ENCODE assay signal across 14 mouse cellular contexts in genomic region chr19:55271448-55271847, GRCm38 (mm10). TPM values are rescaled to one million over a fixed set of nuclear protein-coding genes. Genes with fewer than 3 reads are reported as not detected.
A peak's percentile ranks its signal among the peaks of the same experiment; 100 is the strongest.
DNase-seq lines count a peak whose midpoint lies in the region; ATAC-seq and TF ChIP-seq lines count a peak whose summit lies in the region.
"Had no signal": no experiment of that assay in that cellular context is flagged by ENCODE, and none has a peak within 500 bp of the region (broad histone marks: within the 10 kb centered on the region; RNA-seq: fewer than 3 reads in every experiment).

No protein-coding gene starts in this region.

- no peak overlapping the region for H3K9ac ChIP-seq in hindbrain, postnatal 0 days (replicated peaks; ENCODE audit: low read length)
- no peak overlapping the region for H3K9ac ChIP-seq in embryonic facial prominence, embryonic 12.5 days
- no peak overlapping the region for H3K9ac ChIP-seq in lung, postnatal 0 days (replicated peaks; ENCODE audit: low read depth)
- H3K9ac ChIP-seq in neural tube, embryonic 15.5 days (replicated peaks), result no peak overlapping the region
- H3K9ac ChIP-seq in heart, embryonic 12.5 days, result no peak overlapping the region
- H3K9ac ChIP-seq: limb, embryonic 13.5 days had no signal

- no peaks in the 10 kb centered on the region for H3K36me3 ChIP-seq in hindbrain, embryonic 10.5 days
- H3K36me3 ChIP-seq in hindbrain, postnatal 0 days (ENCODE audit: insufficient read depth, low read length), result no peaks in the 10 kb centered on the region
- no peaks in the 10 kb centered on the region for H3K36me3 ChIP-seq in embryonic facial prominence, embryonic 12.5 days
- no peaks in the 10 kb centered on the region for H3K36me3 ChIP-seq in lung, postnatal 0 days (ENCODE audit: insufficient read depth, low read length)
- H3K36me3 ChIP-seq in neural tube, embryonic 15.5 days, result no peaks in the 10 kb centered on the region
- H3K36me3 ChIP-seq in heart, embryonic 12.5 days, result peaks cover 19% of the 10 kb centered on the region
- H3K36me3 ChIP-seq: limb, embryonic 13.5 days had no signal

- peak; percentile 90 for TF ChIP-seq EP300 in lung, postnatal 0 days (IDR thresholded peaks at IDR 0.05)

- ATAC-seq in hindbrain, postnatal 0 days, result no peak
- ATAC-seq in embryonic facial prominence, embryonic 12.5 days (ENCODE audit: insufficient number of reproducible peaks, insufficient read depth, low FRiP score, low TSS enrichment), result no peak
- peak; percentile 85 for ATAC-seq in lung, postnatal 0 days
- ATAC-seq in neural tube, embryonic 15.5 days (ENCODE audit: low FRiP score), result no peak
- no peak for ATAC-seq in heart, embryonic 12.5 days (ENCODE audit: insufficient number of reproducible peaks, low FRiP score)
- ATAC-seq: inflammation-experienced regulatory T-cells, adult 6 months; Patski had no signal

- no peak overlapping the region for H3K27ac ChIP-seq in hindbrain, embryonic 10.5 days
- H3K27ac ChIP-seq in hindbrain, postnatal 0 days, result no peak overlapping the region
- H3K27ac ChIP-seq in embryonic facial prominence, embryonic 12.5 days, result 0 out of 2 replicates have a peak overlapping the region, but pooled peaks have one; percentile 6
- peak overlapping the region; percentile 43 for H3K27ac ChIP-seq in lung, postnatal 0 days (ENCODE audit: low read length)
- H3K27ac ChIP-seq in neural tube, embryonic 15.5 days (replicated peaks), result no peak overlapping the region
- H3K27ac ChIP-seq in heart, embryonic 12.5 days (ENCODE audit: poor library complexity, severe bottlenecking), result no peak overlapping the region
- H3K27ac ChIP-seq: limb, embryonic 13.5 days had no signal

- TF ChIP-seq CTCF in hindbrain, postnatal 0 days (IDR thresholded peaks at IDR 0.05; ENCODE audit: low read depth), result no peak
- TF ChIP-seq CTCF in lung, postnatal 0 days (IDR thresholded peaks at IDR 0.05), result no peak

- no peaks in the 10 kb centered on the region for H3K9me3 ChIP-seq in hindbrain, embryonic 10.5 days
- no peaks in the 10 kb centered on the region for H3K9me3 ChIP-seq in hindbrain, postnatal 0 days (ENCODE audit: low read length)
- no peaks in the 10 kb centered on the region for H3K9me3 ChIP-seq in embryonic facial prominence, embryonic 12.5 days
- H3K9me3 ChIP-seq in lung, postnatal 0 days (ENCODE audit: low read length), result no peaks in the 10 kb centered on the region
- H3K9me3 ChIP-seq in neural tube, embryonic 15.5 days (replicated peaks), result no peaks in the 10 kb centered on the region
- H3K9me3 ChIP-seq in heart, embryonic 12.5 days (replicated peaks), result no peaks in the 10 kb centered on the region
- H3K9me3 ChIP-seq: limb, embryonic 13.5 days had no signal

- 28% methylated on average over 3 of the region's 3 CpGs for WGBS in hindbrain, embryonic 10.5 days
- WGBS in hindbrain, postnatal 0 days, result 35% methylated on average over 3 of the region's 3 CpGs
- 32% methylated on average over 3 of the region's 3 CpGs for WGBS in embryonic facial prominence, embryonic 12.5 days
- WGBS in lung, postnatal 0 days, result 39% methylated on average over 3 of the region's 3 CpGs
- WGBS in neural tube, embryonic 15.5 days, result 30% methylated on average over 3 of the region's 3 CpGs
- WGBS in heart, embryonic 12.5 days, result 42% methylated on average over 3 of the region's 3 CpGs

- H3K27me3 ChIP-seq in hindbrain, embryonic 10.5 days (ENCODE audit: insufficient read depth, poor library complexity, severe bottlenecking), result no peaks in the 10 kb centered on the region
- no peaks in the 10 kb centered on the region for H3K27me3 ChIP-seq in hindbrain, postnatal 0 days (ENCODE audit: insufficient read depth, low read length)
- no peaks in the 10 kb centered on the region for H3K27me3 ChIP-seq in embryonic facial prominence, embryonic 12.5 days
- no peaks in the 10 kb centered on the region for H3K27me3 ChIP-seq in lung, postnatal 0 days (replicated peaks; ENCODE audit: insufficient read depth, low read length)
- H3K27me3 ChIP-seq in neural tube, embryonic 15.5 days (replicated peaks), result no peaks in the 10 kb centered on the region
- H3K27me3 ChIP-seq in heart, embryonic 12.5 days (replicated peaks), result no peaks in the 10 kb centered on the region
- H3K27me3 ChIP-seq: limb, embryonic 13.5 days; Patski had no signal

- H3K4me3 ChIP-seq in hindbrain, embryonic 10.5 days, result no peak overlapping the region
- no peak overlapping the region for H3K4me3 ChIP-seq in hindbrain, postnatal 0 days (ENCODE audit: low read length)
- H3K4me3 ChIP-seq in embryonic facial prominence, embryonic 12.5 days, result no peak overlapping the region
- H3K4me3 ChIP-seq in lung, postnatal 0 days (ENCODE audit: low read depth, low read length), result no peak overlapping the region
- no peak overlapping the region for H3K4me3 ChIP-seq in neural tube, embryonic 15.5 days (replicated peaks)
- H3K4me3 ChIP-seq in heart, embryonic 12.5 days, result no peak overlapping the region
- H3K4me3 ChIP-seq: limb, embryonic 13.5 days had no signal

- H3K4me1 ChIP-seq in hindbrain, embryonic 10.5 days (replicated peaks), result peaks cover 17% of the 10 kb centered on the region
- no peaks in the 10 kb centered on the region for H3K4me1 ChIP-seq in hindbrain, postnatal 0 days (ENCODE audit: insufficient read depth, low read length)
- H3K4me1 ChIP-seq in embryonic facial prominence, embryonic 12.5 days, result no peaks in the 10 kb centered on the region
- peaks cover 10% of the 10 kb centered on the region; the same call in 1 of the 2 replicates for H3K4me1 ChIP-seq in lung, postnatal 0 days (ENCODE audit: insufficient read depth, low read depth, low read length)
- H3K4me1 ChIP-seq in neural tube, embryonic 15.5 days, result no peaks in the 10 kb centered on the region
- peaks cover 11% of the 10 kb centered on the region; the same call in 1 of the 2 replicates for H3K4me1 ChIP-seq in heart, embryonic 12.5 days (replicated peaks)

- H3K4me2 ChIP-seq in hindbrain, postnatal 0 days (ENCODE audit: low read depth, low read length), result no peak overlapping the region
- no peak overlapping the region for H3K4me2 ChIP-seq in embryonic facial prominence, embryonic 12.5 days (replicated peaks)
- no peak overlapping the region for H3K4me2 ChIP-seq in lung, postnatal 0 days (replicated peaks; ENCODE audit: low read depth, low read length)
- H3K4me2 ChIP-seq in neural tube, embryonic 15.5 days, result no peak overlapping the region
- no peak overlapping the region for H3K4me2 ChIP-seq in heart, embryonic 12.5 days
- H3K4me2 ChIP-seq: limb, embryonic 13.5 days had no signal

- peak; percentile 5 for DNase-seq in hindbrain, embryonic 10.5 days (ENCODE audit: low spot score)
- no peak for DNase-seq in hindbrain, postnatal 0 days (ENCODE audit: low spot score)
- DNase-seq in ES-CJ7 (ENCODE audit: low read depth, low spot score), result peak; percentile 86
- peak; percentile 83 for DNase-seq in lung, postnatal 0 days (ENCODE audit: low spot score)
- no peak for DNase-seq in adrenal gland, adult 18-20 months (ENCODE audit: low spot score in 2 of 2)
- DNase-seq: cerebellum, adult 9-10 months; layer of hippocampus, adult 9-11 months had no signal

RNA-seq across cellular contexts. Expression of gene Acsl5, which starts 19.7 kb away (rescaled TPM):
- 20.5 and 24.0 TPM in 2 replicates for polyA plus RNA-seq in hindbrain, embryonic 10.5 days (2016; fragmentation: Nextera tagmentation; extraction: Ambion mirVana)
- total RNA-seq in hindbrain, postnatal 0 days (2014; rRNA removed), result 12.3 and 13.2 TPM in 2 replicates
- polyA plus RNA-seq in hindbrain, postnatal 0 days (2015; fragmentation: Nextera tagmentation; extraction: Ambion mirVana), result 15.6 and 19.1 TPM in 2 replicates
- 24.2 and 26.3 TPM in 2 replicates for polyA plus RNA-seq in embryonic facial prominence, embryonic 12.5 days (2016; fragmentation: Nextera tagmentation; extraction: Ambion mirVana)
- 110 and 130 TPM in 2 replicates for polyA plus RNA-seq in lung, postnatal 0 days (2015; fragmentation: Nextera tagmentation; extraction: Ambion mirVana)
- polyA plus RNA-seq in neural tube, embryonic 15.5 days (2015; fragmentation: Nextera tagmentation; extraction: Ambion mirVana), result 21.8 and 39.3 TPM in 2 replicates
- polyA plus RNA-seq in heart, embryonic 12.5 days (2016; fragmentation: Nextera tagmentation; extraction: Ambion mirVana), result 40.7 and 44.0 TPM in 2 replicates
- 100 to 1,000 TPM; 265 to 297 TPM for total RNA-seq in adrenal gland, adult 18-20 months (2021)

RNA-seq across cellular contexts. Expression of gene Gucy2g, which starts 30.4 kb away (rescaled TPM):
- polyA plus RNA-seq in hindbrain, embryonic 10.5 days (2016; fragmentation: Nextera tagmentation; extraction: Ambion mirVana), result not detected in 2 replicates
- not detected in 2 replicates for total RNA-seq in hindbrain, postnatal 0 days (2014; rRNA removed)
- polyA plus RNA-seq in hindbrain, postnatal 0 days (2015; fragmentation: Nextera tagmentation; extraction: Ambion mirVana), result 0.09 and 0.10 TPM in 2 replicates
- polyA plus RNA-seq in embryonic facial prominence, embryonic 12.5 days (2016; fragmentation: Nextera tagmentation; extraction: Ambion mirVana), result not detected in 2 replicates
- 0.05 and 0.18 TPM in 2 replicates for polyA plus RNA-seq in lung, postnatal 0 days (2015; fragmentation: Nextera tagmentation; extraction: Ambion mirVana)
- 0.06 and 0.12 TPM in 2 replicates for polyA plus RNA-seq in neural tube, embryonic 15.5 days (2015; fragmentation: Nextera tagmentation; extraction: Ambion mirVana)
- polyA plus RNA-seq in heart, embryonic 12.5 days (2016; fragmentation: Nextera tagmentation; extraction: Ambion mirVana), result 0.04 TPM in 1 of 2 replicates, not detected in the other
- not detected for total RNA-seq in adrenal gland, adult 18-20 months (2021)
- polyA plus RNA-seq: heart, postnatal 0 days; limb, embryonic 13.5 days had no signal

RNA-seq across cellular contexts. Expression of gene Zdhhc6, which starts 44.4 kb away (rescaled TPM):
- polyA plus RNA-seq in hindbrain, embryonic 10.5 days (2016; fragmentation: Nextera tagmentation; extraction: Ambion mirVana), result 106 and 123 TPM in 2 replicates
- 31.6 and 38.3 TPM in 2 replicates for total RNA-seq in hindbrain, postnatal 0 days (2014; rRNA removed)
- polyA plus RNA-seq in hindbrain, postnatal 0 days (2015; fragmentation: Nextera tagmentation; extraction: Ambion mirVana), result 56.8 and 58.5 TPM in 2 replicates
- 96.8 and 97.2 TPM in 2 replicates for polyA plus RNA-seq in embryonic facial prominence, embryonic 12.5 days (2016; fragmentation: Nextera tagmentation; extraction: Ambion mirVana)
- polyA plus RNA-seq in lung, postnatal 0 days (2015; fragmentation: Nextera tagmentation; extraction: Ambion mirVana), result 69.3 and 73.2 TPM in 2 replicates
- polyA plus RNA-seq in neural tube, embryonic 15.5 days (2015; fragmentation: Nextera tagmentation; extraction: Ambion mirVana), result 67.0 and 74.6 TPM in 2 replicates
- polyA plus RNA-seq in heart, embryonic 12.5 days (2016; fragmentation: Nextera tagmentation; extraction: Ambion mirVana), result 71.5 and 72.1 TPM in 2 replicates
- 10 to 100 TPM; 36.4 to 37.1 TPM for total RNA-seq in adrenal gland, adult 18-20 months (2021)

RNA-seq across cellular contexts. Expression of gene Vti1a, which starts 44.6 kb away (rescaled TPM):
- 29.1 and 32.1 TPM in 2 replicates for polyA plus RNA-seq in hindbrain, embryonic 10.5 days (2016; fragmentation: Nextera tagmentation; extraction: Ambion mirVana)
- 37.6 and 43.1 TPM in 2 replicates for total RNA-seq in hindbrain, postnatal 0 days (2014; rRNA removed)
- 25.7 and 28.2 TPM in 2 replicates for polyA plus RNA-seq in hindbrain, postnatal 0 days (2015; fragmentation: Nextera tagmentation; extraction: Ambion mirVana)
- 31.2 and 31.8 TPM in 2 replicates for polyA plus RNA-seq in embryonic facial prominence, embryonic 12.5 days (2016; fragmentation: Nextera tagmentation; extraction: Ambion mirVana)
- 17.9 and 19.2 TPM in 2 replicates for polyA plus RNA-seq in lung, postnatal 0 days (2015; fragmentation: Nextera tagmentation; extraction: Ambion mirVana)
- 33.7 and 34.5 TPM in 2 replicates for polyA plus RNA-seq in neural tube, embryonic 15.5 days (2015; fragmentation: Nextera tagmentation; extraction: Ambion mirVana)
- polyA plus RNA-seq in heart, embryonic 12.5 days (2016; fragmentation: Nextera tagmentation; extraction: Ambion mirVana), result 19.6 TPM in 2 replicates
- total RNA-seq in adrenal gland, adult 18-20 months (2021), result 10 to 100 TPM; 30.2 to 33.6 TPM

Comparison
In these comparisons a context has a peak if more than half of its experiments do, and no peak if none do; other contexts are left out.
1. DNase-seq: peak in hindbrain, embryonic 10.5 days (single experiment), ES-CJ7 (single experiment) and lung, postnatal 0 days (single experiment); none in hindbrain, postnatal 0 days (single experiment) and adrenal gland, adult 18-20 months (0 of 2).
2. H3K27ac ChIP-seq: peak in embryonic facial prominence, embryonic 12.5 days (single experiment) and lung, postnatal 0 days (single experiment); none in hindbrain, embryonic 10.5 days (single experiment), hindbrain, postnatal 0 days (single experiment), neural tube, embryonic 15.5 days (single experiment) and heart, embryonic 12.5 days (single experiment).